Mouse (Mus musculus) embryo, embryonic 10.5 days (tissue): ENCODE data around the gene Olfr295.

Experiments
- DNase-seq: peaks from one replicate; pipeline ENCODE4 v3.0.0-alpha.2; 2015; ENCODE audit warnings: low spot score

The Olfr295 gene

GRCm38 (mm10) chr7:86583562-86583961, at the start of gene Olfr295:
Olfr295 (plus strand) TSS chr7:86583862.
- DNase-seq, result no peak

DNA sequence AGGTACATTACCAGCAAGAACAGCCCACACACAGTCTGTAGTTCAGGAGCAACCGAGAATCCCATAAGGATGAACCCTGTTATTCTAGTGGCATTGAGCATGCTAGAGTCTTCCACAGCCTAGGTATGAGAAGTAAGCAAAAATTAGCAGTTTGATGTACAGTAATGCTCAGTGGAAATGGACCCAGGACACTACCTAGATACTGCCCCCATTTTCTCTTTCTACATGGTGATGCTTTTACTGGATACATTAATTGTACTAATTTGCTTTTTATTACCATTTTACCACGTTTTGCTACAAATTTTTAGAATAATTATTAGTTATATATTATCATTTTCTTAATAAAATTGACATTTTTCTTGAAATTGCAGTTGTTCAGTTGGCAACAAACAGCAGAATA, 32.9 kb downstream of the Olfr295 start, which contains the start of gene Olfr294:
Olfr294 (minus strand) TSS at position 101 of the 400 bp plus-strand sequence.
- DNase-seq, result no peak
